Mouse (Mus musculus) MEL (cell line): ENCODE measurements around the gene Cpa3. TPM values are rescaled to one million over a fixed set of nuclear protein-coding genes. Genes with fewer than 3 reads are reported as not detected.
A peak's percentile ranks its signal among the peaks of the same experiment; 100 is the strongest.

Source experiments
- DNase-seq: peaks from one replicate; pipeline ENCODE4 v3.0.0; 2011; ENCODE audit warnings: low read depth, low spot score
- H3K27ac ChIP-seq: 2 replicates; pipeline ENCODE4 v1.5.1; 2012; ENCODE audit warnings: low read depth, mild to moderate bottlenecking, control low read depth, low read length, moderate library complexity; ENCODE audit not compliant: control insufficient read depth
- H3K27me3 ChIP-seq, 2 experiments: fragments of 150-350 bp in 1 of 2; sonication (generic) in 1 of 2; 2 replicates each; pipeline ENCODE4 v1.6.1; 2012; ENCODE audit warnings: low read length in 2 of 2, mild to moderate bottlenecking in 2 of 2, improper control_type of control experiment in 1 of 2, moderate library complexity in 1 of 2; ENCODE audit not compliant: insufficient read depth in 2 of 2, control insufficient read depth in 1 of 2
- H3K36me3 ChIP-seq, 2 experiments: 2 replicates each; pipeline ENCODE4 v1.6.1; 2012 to 2014; ENCODE audit warnings: low read length in 2 of 2, improper control_type of control experiment in 1 of 2, inconsistent platforms in 1 of 2, mild to moderate bottlenecking in 1 of 2; ENCODE audit not compliant: insufficient read depth in 2 of 2, control insufficient read depth in 1 of 2
- H3K4me1 ChIP-seq, 2 experiments: fragments of 150-350 bp in 1 of 2; sonication (generic) in 1 of 2; 2 replicates each; pipeline ENCODE4 v1.6.1; 2012; ENCODE audit warnings: low read length in 2 of 2, improper control_type of control experiment in 1 of 2, mild to moderate bottlenecking in 1 of 2; ENCODE audit not compliant: insufficient read depth in 2 of 2, control insufficient read depth in 1 of 2
- H3K4me3 ChIP-seq, 2 experiments: fragments of 150-350 bp in 1 of 2; sonication (generic) in 1 of 2; 2 replicates each; pipeline ENCODE4 v1.5.1; 2012; ENCODE audit warnings: low read depth in 2 of 2, low read length in 2 of 2, mild to moderate bottlenecking in 2 of 2, moderate library complexity in 2 of 2, control low read depth in 1 of 2, improper control_type of control experiment in 1 of 2; ENCODE audit not compliant: control insufficient read depth in 1 of 2, insufficient read depth in 1 of 2
- H3K79me2 ChIP-seq: 2 replicates; pipeline ENCODE4 v1.6.1; 2012; ENCODE audit warnings: mild to moderate bottlenecking, low read length, moderate library complexity; ENCODE audit not compliant: control insufficient read depth, poor library complexity, insufficient read depth
- H3K9ac ChIP-seq: 2 replicates; pipeline ENCODE4 v1.6.1; 2012; ENCODE audit warnings: low read depth, mild to moderate bottlenecking, control low read depth, low read length, moderate library complexity; ENCODE audit not compliant: control insufficient read depth, poor library complexity, severe bottlenecking
- H3K9me3 ChIP-seq: fragments of 150-350 bp; sonication (generic); replicated peaks from 2 replicates; pipeline ENCODE4 v1.6.1; 2012; ENCODE audit warnings: mild to moderate bottlenecking, low read length, improper control_type of control experiment, moderate library complexity; ENCODE audit not compliant: insufficient read depth
- BHLHE40 ChIP-seq: IDR thresholded peaks from 2 replicates; pipeline ENCODE4 v1.6.1; 2012; ENCODE audit warnings: low read depth, mild to moderate bottlenecking, inconsistent platforms, low read length, improper control_type of control experiment, borderline replicate concordance
- CHD2 ChIP-seq: IDR thresholded peaks from 2 replicates; pipeline ENCODE4 v1.6.1; 2011; ENCODE audit warnings: low read length, improper control_type of control experiment
- ELF1 ChIP-seq: IDR thresholded peaks from 2 replicates; pipeline ENCODE4 v1.6.1; 2014; ENCODE audit warnings: low read depth, mild to moderate bottlenecking, inconsistent platforms, low read length, improper control_type of control experiment, moderate library complexity
- EP300 ChIP-seq, 2 experiments: IDR thresholded peaks; 2 replicates each; pipeline ENCODE4 v1.6.1; 2011; ENCODE audit warnings: improper control_type of control experiment in 2 of 2, low read length in 2 of 2, low read depth in 1 of 2, mild to moderate bottlenecking in 1 of 2
- ETS1 ChIP-seq: IDR thresholded peaks from 2 replicates; pipeline ENCODE4 v1.6.1; 2012; ENCODE audit warnings: low read depth, mild to moderate bottlenecking, inconsistent platforms, low read length, improper control_type of control experiment, moderate library complexity
- GABPA ChIP-seq: IDR thresholded peaks from 2 replicates; pipeline ENCODE4 v1.6.1; 2012; ENCODE audit warnings: low read depth, mild to moderate bottlenecking, inconsistent platforms, low read length, improper control_type of control experiment, moderate library complexity
- GATA1 ChIP-seq: IDR thresholded peaks from 2 replicates; pipeline ENCODE4 v1.6.1; 2011; ENCODE audit warnings: low read depth, low read length, improper control_type of control experiment
- MAFK ChIP-seq: IDR thresholded peaks from 2 replicates; pipeline ENCODE4 v1.6.1; 2011; ENCODE audit warnings: low read depth, mild to moderate bottlenecking, low read length, improper control_type of control experiment, borderline replicate concordance
- MAX ChIP-seq: IDR thresholded peaks from 2 replicates; pipeline ENCODE4 v1.6.1; 2011; ENCODE audit warnings: low read length, improper control_type of control experiment
- MAZ ChIP-seq: IDR thresholded peaks from 2 replicates; pipeline ENCODE4 v1.6.1; 2012; ENCODE audit warnings: low read depth, mild to moderate bottlenecking, inconsistent platforms, low read length, improper control_type of control experiment
- MEF2A ChIP-seq: IDR thresholded peaks from 2 replicates; pipeline ENCODE4 v1.6.1; 2014; ENCODE audit warnings: low read depth, mild to moderate bottlenecking, inconsistent platforms, low read length, improper control_type of control experiment; ENCODE audit not compliant: poor library complexity, insufficient replicate concordance, severe bottlenecking; ENCODE audit errors: extremely low read depth
- MXI1 ChIP-seq: IDR thresholded peaks from 2 replicates; pipeline ENCODE4 v1.6.1; 2011; ENCODE audit warnings: mild to moderate bottlenecking, low read depth, low read length, improper control_type of control experiment
- MYB ChIP-seq: IDR thresholded peaks from 2 replicates; pipeline ENCODE4 v1.6.1; 2011; ENCODE audit warnings: mild to moderate bottlenecking, low read depth, low read length, improper control_type of control experiment
- NELFE ChIP-seq: IDR thresholded peaks from 2 replicates; pipeline ENCODE4 v1.6.1; 2011; ENCODE audit warnings: low read depth, low read length, improper control_type of control experiment
- NRF1 ChIP-seq: IDR thresholded peaks from 2 replicates; pipeline ENCODE4 v1.6.1; 2014; ENCODE audit warnings: low read depth, mild to moderate bottlenecking, inconsistent platforms, low read length, improper control_type of control experiment, moderate library complexity; ENCODE audit not compliant: poor library complexity, insufficient read depth, severe bottlenecking
- POLR2AphosphoS2 ChIP-seq: IDR thresholded peaks from 2 replicates; pipeline ENCODE4 v1.6.1; 2011; ENCODE audit warnings: low read length, improper control_type of control experiment
- RAD21 ChIP-seq: IDR thresholded peaks from 2 replicates; pipeline ENCODE4 v1.6.1; 2011; ENCODE audit warnings: mild to moderate bottlenecking, low read depth, low read length, improper control_type of control experiment
- RCOR1 ChIP-seq: IDR thresholded peaks from 2 replicates; pipeline ENCODE4 v1.6.1; 2012; ENCODE audit warnings: low read depth, mild to moderate bottlenecking, inconsistent platforms, low read length, improper control_type of control experiment
- SMC3 ChIP-seq: IDR thresholded peaks from 2 replicates; pipeline ENCODE4 v1.6.1; 2011; ENCODE audit warnings: low read depth, low read length, improper control_type of control experiment
- TAL1 ChIP-seq: IDR thresholded peaks from 2 replicates; pipeline ENCODE4 v1.6.1; 2012; ENCODE audit warnings: mild to moderate bottlenecking, inconsistent platforms, low read length, moderate library complexity, mixed read lengths
- TCF12 ChIP-seq: IDR thresholded peaks from 2 replicates; pipeline ENCODE4 v1.6.1; 2014; ENCODE audit warnings: low read depth, mild to moderate bottlenecking, inconsistent platforms, low read length, improper control_type of control experiment, moderate library complexity
- ZKSCAN1 ChIP-seq: IDR thresholded peaks from 2 replicates; pipeline ENCODE4 v1.6.1; 2012; ENCODE audit warnings: low read depth, mild to moderate bottlenecking, inconsistent platforms, low read length, improper control_type of control experiment, moderate library complexity
- ZNF384 ChIP-seq: IDR thresholded peaks from 2 replicates; pipeline ENCODE4 v1.6.1; 2012; ENCODE audit warnings: low read depth, mild to moderate bottlenecking, inconsistent platforms, low read length, improper control_type of control experiment
- polyA plus RNA-seq, 2 experiments: library from polyadenylated mRNA; stranded (reverse) in 1 of 2; unstranded in 1 of 2; fragments of >175 nt in 1 of 2; fragments of >200 nt in 1 of 2; gene quantifications; 2 replicates each; pipeline versions ENCODE4 v1.2.1 to v1.2.4; 2012; ENCODE audit warnings: low replicate concordance in 2 of 2, low read depth in 1 of 2; ENCODE audit not compliant: insufficient read length in 2 of 2, insufficient read depth in 1 of 2, missing spikeins in 1 of 2
- total RNA-seq: library from RNA; depleted of rRNA; stranded (reverse); fragments of 300-350 nt; gene quantifications from 2 replicates; pipeline ENCODE4 v1.2.3, GENCODE M21; 2012; rRNA removed

Cpa3 gene
- 1.6 and 3.7 TPM in 2 replicates for total RNA-seq
- polyA plus RNA-seq, result under 1 TPM in 1 of 2 experiments, not detected in 1; 0.24 TPM

GRCm38 (mm10) chr3:20242050-20242449 lies at the start of gene Cpa3:
Cpa3 (minus strand) TSS chr3:20242181.
- no peaks in the 10 kb centered on the region for H3K9me3 ChIP-seq
- H3K27me3 ChIP-seq, result no peaks in the 10 kb centered on the region
- H3K4me3 ChIP-seq, result no peak within 1 kb of the TSS; a peak in 1 of 4 replicates
- H3K79me2 ChIP-seq, result no peaks in the 10 kb centered on the region
- peak within 1 kb of the TSS; percentile 28; the same call in 1 of the 2 replicates for H3K27ac ChIP-seq
- peaks cover 0 to 36% of the 10 kb centered on the region in 2 experiments; a peak in 2 of 4 replicates for H3K36me3 ChIP-seq
- peak; percentile 56 for DNase-seq
- H3K4me1 ChIP-seq, result peaks cover 15 to 34% of the 10 kb centered on the region in 2 experiments
- no peak within 1 kb of the TSS for H3K9ac ChIP-seq
- TF ChIP-seq ETS1, result peak; percentile 94
- peak; percentile 64 for TF ChIP-seq ZNF384
- TF ChIP-seq GATA1, result peak; percentile 67
- TF ChIP-seq NRF1, result no peak
- TF ChIP-seq MYB, result peak; percentile 63; the same call in 1 of the 2 replicates
- TF ChIP-seq MAZ, result no peak
- TF ChIP-seq ZKSCAN1, result no peak
- no peak for TF ChIP-seq ELF1
- no peak for TF ChIP-seq NELFE
- TF ChIP-seq EP300 (IDR thresholded peaks at IDR 0.05; ENCODE audit: low read depth in 1 of 2, low read length in 2 of 2), result peak; percentile 74 to 86
- peak; percentile 47; the same call in 1 of the 2 replicates for TF ChIP-seq MXI1
- peak; percentile 76 for TF ChIP-seq RCOR1
- no peak; the same call in 1 of the 2 replicates for TF ChIP-seq MAFK
- TF ChIP-seq RAD21, result no peak
- TF ChIP-seq TCF12, result peak; percentile 80; the same call in 1 of the 2 replicates
- no peak for TF ChIP-seq MAX
- TF ChIP-seq TAL1, result peak; percentile 43

DNA sequence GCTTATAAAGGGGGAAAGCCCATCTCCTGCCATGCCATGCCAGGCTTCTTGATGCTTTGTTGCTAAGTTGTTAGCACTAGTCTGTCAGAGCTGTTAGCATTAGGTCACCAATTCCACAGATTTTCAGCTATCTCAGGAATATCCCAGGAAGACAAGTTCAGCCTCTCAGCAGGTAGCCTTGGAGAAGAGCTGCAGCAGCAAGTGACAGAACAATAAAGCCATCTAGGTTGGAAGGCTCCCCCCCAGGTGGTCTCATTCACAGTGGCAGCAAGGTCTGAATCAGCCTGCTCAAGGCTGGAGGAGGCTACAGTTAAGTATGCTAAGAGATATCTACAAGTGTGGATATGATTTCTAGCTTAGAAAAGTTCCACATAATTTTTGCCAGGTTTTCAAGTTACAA lies 49.4 kb upstream of the Cpa3 start:
- Histone ChIP-seq H3K4me1 (peaks cover 0 to 5% of the 10 kb centered on the region in 2 experiments; a peak in 2 of 4 replicates), H3K9me3 (no peaks in the 10 kb centered on the region), H3K9ac (no peak overlapping the region), H3K27ac (no peak overlapping the region), H3K79me2 (no peaks in the 10 kb centered on the region), H3K36me3 (peaks cover 0 to 6% of the 10 kb centered on the region in 2 experiments; a peak in 2 of 4 replicates), H3K4me3 (no peak overlapping the region), H3K27me3 (no peaks in the 10 kb centered on the region)
- no peak for DNase-seq
- TF ChIP-seq GABPA (no peak), POLR2AphosphoS2 (no peak), RCOR1 (no peak), ETS1 (no peak), MAFK (no peak), BHLHE40 (no peak), CHD2 (no peak), MEF2A (no peak), SMC3 (no peak), ELF1 (no peak), NRF1 (no peak)
